Mouse (Mus musculus) erythroblast, embryonic 14.5 days (primary cell): ENCODE data around the gene Cdip1.

Experiments
- GATA1 ChIP-seq: IDR thresholded peaks from 2 replicates; pipeline ENCODE4 v1.6.1; 2012; ENCODE audit warnings: low read length, inconsistent platforms, mixed read lengths
- TAL1 ChIP-seq: IDR thresholded peaks from 3 replicates; pipeline ENCODE4 v1.6.1; 2012; ENCODE audit warnings: low read length, inconsistent platforms, mixed read lengths

DNA sequence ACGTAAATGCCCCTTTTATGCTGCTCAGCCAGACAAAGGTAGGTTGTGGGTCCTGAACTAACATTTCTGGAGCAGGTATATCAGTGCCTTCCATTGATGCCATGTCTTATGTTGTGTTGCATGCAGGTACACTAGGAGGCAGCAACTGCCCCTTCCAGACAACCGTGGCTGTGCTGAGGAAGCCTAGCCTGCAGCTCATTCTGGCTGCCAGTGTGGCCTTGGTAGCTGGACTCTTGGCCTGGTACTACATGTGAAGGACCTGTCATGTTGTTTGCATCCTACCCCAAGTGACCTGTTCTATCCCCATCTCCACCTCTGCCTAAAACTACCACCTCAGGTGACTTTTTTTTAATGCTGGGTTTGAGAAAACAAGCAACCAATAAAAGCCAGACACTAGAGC lies 24.2 kb downstream of the Cdip1 start:
- no peak for TF ChIP-seq TAL1
- TF ChIP-seq GATA1, result no peak
